In the genomic region with DNA sequence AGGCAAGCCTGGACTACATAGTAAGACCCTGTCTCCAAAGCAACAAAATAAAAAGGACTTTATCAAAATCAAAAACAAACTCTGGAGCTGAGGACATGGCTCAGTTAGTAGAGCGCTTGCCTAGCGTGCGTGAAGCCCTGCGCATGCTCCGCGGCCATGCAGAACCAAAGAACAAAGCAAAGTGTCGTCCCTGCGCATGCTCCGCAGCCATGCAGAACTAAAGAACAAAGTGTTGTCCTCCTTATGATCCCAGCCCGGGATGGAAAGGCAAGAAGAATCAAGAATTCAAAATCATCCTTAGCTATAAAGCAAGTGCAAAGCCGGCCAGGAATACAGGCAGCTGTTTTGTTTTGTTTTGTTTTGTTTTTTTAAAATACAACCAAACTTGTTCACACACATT, we compare ENCODE assay signal across 18 mouse cellular contexts. TPM values are rescaled to one million over a fixed set of nuclear protein-coding genes. Genes with fewer than 3 reads are reported as not detected.
A peak's percentile ranks its signal among the peaks of the same experiment; 100 is the strongest.
DNase-seq lines count a peak whose midpoint lies in the region; ATAC-seq and TF ChIP-seq lines count a peak whose summit lies in the region.
"Had no signal": no experiment of that assay in that cellular context is flagged by ENCODE, and none has a peak within 500 bp of the region (broad histone marks: within the 10 kb centered on the region; RNA-seq: fewer than 3 reads in every experiment).

No protein-coding gene starts in this region.

- peak; percentile 24 for DNase-seq in kidney, adult 2 months
- DNase-seq in kidney, adult 11 months, result no peak
- DNase-seq in ZHBTc4 (ENCODE audit: low read depth, low spot score), result peak; percentile 72
- peak; percentile 41 for DNase-seq in midbrain, postnatal 0 days (ENCODE audit: low spot score)
- DNase-seq in stomach, postnatal 0 days (ENCODE audit: low spot score), result no peak
- DNase-seq in thymus, postnatal 14 days, result no peak
- DNase-seq: adrenal gland, postnatal 25 days; cerebellum, postnatal 10 days; gastrocnemius, postnatal 14 days; heart, postnatal 14 days had no signal

- no peak for ATAC-seq in intestine, embryonic 16.5 days
- no peak for ATAC-seq in midbrain, postnatal 0 days (ENCODE audit: low FRiP score)
- ATAC-seq in stomach, postnatal 0 days (ENCODE audit: low FRiP score, low TSS enrichment), result no peak
- no peak for ATAC-seq in liver, embryonic 12.5 days
- ATAC-seq: activated CD4-positive, CD25-positive, alpha-beta regulatory T cell, adult 4 months had no signal

- no peak overlapping the region for H3K4me3 ChIP-seq in kidney, adult 2 months (ENCODE audit: insufficient read depth, low read depth, low read length)
- no peak overlapping the region for H3K4me3 ChIP-seq in intestine, embryonic 16.5 days (ENCODE audit: low read length)
- no peak overlapping the region for H3K4me3 ChIP-seq in midbrain, postnatal 0 days (ENCODE audit: low read depth, low read length)
- no peak overlapping the region for H3K4me3 ChIP-seq in stomach, postnatal 0 days (ENCODE audit: low read depth, low read length)
- H3K4me3 ChIP-seq in liver, embryonic 12.5 days, result no peak overlapping the region
- H3K4me3 ChIP-seq: embryonic facial prominence, embryonic 12.5 days; layer of hippocampus, adult 2 months; limb, embryonic 13.5 days; neural tube, embryonic 13.5 days; stomach, embryonic 15.5 days had no signal

- TF ChIP-seq POLR2A in kidney, adult 2 months (IDR thresholded peaks at IDR 0.05; ENCODE audit: low read depth, low read length), result no peak

- no peak overlapping the region for H3K9ac ChIP-seq in intestine, embryonic 16.5 days (ENCODE audit: low read depth, low read length)
- H3K9ac ChIP-seq in midbrain, postnatal 0 days (replicated peaks; ENCODE audit: low read length, poor library complexity, severe bottlenecking), result no peak overlapping the region
- no peak overlapping the region for H3K9ac ChIP-seq in stomach, postnatal 0 days (ENCODE audit: low read length)
- H3K9ac ChIP-seq in liver, embryonic 12.5 days, result no peak overlapping the region
- H3K9ac ChIP-seq: embryonic facial prominence, embryonic 12.5 days; limb, embryonic 13.5 days; neural tube, embryonic 13.5 days; stomach, embryonic 15.5 days had no signal

- no peak overlapping the region for H3K4me2 ChIP-seq in intestine, embryonic 16.5 days (ENCODE audit: low read depth, low read length)
- H3K4me2 ChIP-seq in midbrain, postnatal 0 days (ENCODE audit: low read depth, low read length, poor library complexity, severe bottlenecking), result no peak overlapping the region
- no peak overlapping the region for H3K4me2 ChIP-seq in stomach, postnatal 0 days (replicated peaks; ENCODE audit: low read depth)
- H3K4me2 ChIP-seq in liver, embryonic 12.5 days, result no peak overlapping the region
- H3K4me2 ChIP-seq: embryonic facial prominence, embryonic 12.5 days; limb, embryonic 13.5 days; neural tube, embryonic 13.5 days; stomach, embryonic 15.5 days had no signal

- H3K4me1 ChIP-seq in kidney, adult 2 months (ENCODE audit: control insufficient read depth, insufficient read depth, low read length), result no peaks in the 10 kb centered on the region
- H3K4me1 ChIP-seq in intestine, embryonic 16.5 days (ENCODE audit: control insufficient read depth, insufficient read depth, low read length), result peaks cover 9% of the 10 kb centered on the region; the same call in 1 of the 2 replicates
- H3K4me1 ChIP-seq in midbrain, postnatal 0 days (ENCODE audit: insufficient read depth, low read length), result no peaks in the 10 kb centered on the region; the same call in 1 of the 2 replicates
- no peaks in the 10 kb centered on the region for H3K4me1 ChIP-seq in stomach, postnatal 0 days (replicated peaks; ENCODE audit: control insufficient read depth, insufficient read depth)
- peaks cover 58% of the 10 kb centered on the region for H3K4me1 ChIP-seq in liver, embryonic 12.5 days
- H3K4me1 ChIP-seq: limb, embryonic 13.5 days had no signal

- no peaks in the 10 kb centered on the region for H3K9me3 ChIP-seq in intestine, embryonic 16.5 days (ENCODE audit: control insufficient read depth, low read length)
- no peaks in the 10 kb centered on the region for H3K9me3 ChIP-seq in midbrain, postnatal 0 days (ENCODE audit: low read length)
- H3K9me3 ChIP-seq in stomach, postnatal 0 days (ENCODE audit: control insufficient read depth, low read length), result no peaks in the 10 kb centered on the region
- no peaks in the 10 kb centered on the region for H3K9me3 ChIP-seq in liver, embryonic 12.5 days (replicated peaks)
- H3K9me3 ChIP-seq: embryonic facial prominence, embryonic 12.5 days; limb, embryonic 13.5 days; neural tube, embryonic 13.5 days; stomach, embryonic 15.5 days had no signal

- H3K36me3 ChIP-seq in kidney, adult 2 months (ENCODE audit: control insufficient read depth, insufficient read depth, low read length), result no peaks in the 10 kb centered on the region
- no peaks in the 10 kb centered on the region for H3K36me3 ChIP-seq in intestine, embryonic 16.5 days (ENCODE audit: control insufficient read depth, insufficient read depth, low read length)
- H3K36me3 ChIP-seq in midbrain, postnatal 0 days (ENCODE audit: insufficient read depth, low read length), result no peaks in the 10 kb centered on the region
- peaks cover 5% of the 10 kb centered on the region; the same call in 1 of the 2 replicates for H3K36me3 ChIP-seq in stomach, postnatal 0 days (ENCODE audit: control insufficient read depth, insufficient read depth, low read length)
- H3K36me3 ChIP-seq in liver, embryonic 12.5 days, result peaks cover 14% of the 10 kb centered on the region
- H3K36me3 ChIP-seq: stomach, embryonic 15.5 days had no signal

- no peak for TF ChIP-seq CTCF in kidney, adult 2 months (conservative IDR thresholded peaks at IDR 0.05; ENCODE audit: insufficient read depth, insufficient read length, low read depth, low read length)
- TF ChIP-seq CTCF in midbrain, postnatal 0 days (IDR thresholded peaks at IDR 0.05), result no peak
- TF ChIP-seq CTCF in stomach, postnatal 0 days (IDR thresholded peaks at IDR 0.05; ENCODE audit: low read depth), result no peak

- H3K27ac ChIP-seq in kidney, adult 2 months (ENCODE audit: insufficient read depth, low read depth, low read length), result no peak overlapping the region
- peak overlapping the region; percentile 77 for H3K27ac ChIP-seq in intestine, embryonic 16.5 days (ENCODE audit: low read length)
- H3K27ac ChIP-seq in midbrain, postnatal 0 days (ENCODE audit: low read depth, low read length), result no peak overlapping the region
- H3K27ac ChIP-seq in stomach, postnatal 0 days (replicated peaks), result no peak overlapping the region
- no peak overlapping the region for H3K27ac ChIP-seq in liver, embryonic 12.5 days
- H3K27ac ChIP-seq: embryonic facial prominence, embryonic 12.5 days; layer of hippocampus, adult 2 months; limb, embryonic 13.5 days; neural tube, embryonic 13.5 days; stomach, embryonic 15.5 days had no signal

- TF ChIP-seq EP300 in stomach, postnatal 0 days (optimal IDR thresholded peaks at IDR 0.05), result no peak

- 71% methylated on average over 11 of the region's 11 CpGs for WGBS in kidney, adult 2 months
- 70% methylated on average over 11 of the region's 11 CpGs for WGBS in intestine, embryonic 16.5 days
- 45% methylated on average over 11 of the region's 11 CpGs for WGBS in midbrain, postnatal 0 days
- WGBS in stomach, postnatal 0 days, result 86% methylated on average over 11 of the region's 11 CpGs
- 75% methylated on average over 11 of the region's 11 CpGs for WGBS in liver, embryonic 12.5 days (ENCODE audit: insufficient replicate concordance)

- no peaks in the 10 kb centered on the region for H3K27me3 ChIP-seq in kidney, adult 2 months (replicated peaks; ENCODE audit: control insufficient read depth, insufficient read depth, low read length)
- no peaks in the 10 kb centered on the region for H3K27me3 ChIP-seq in intestine, embryonic 16.5 days (replicated peaks; ENCODE audit: control insufficient read depth, insufficient read depth, low read length)
- no peaks in the 10 kb centered on the region for H3K27me3 ChIP-seq in midbrain, postnatal 0 days (ENCODE audit: insufficient read depth, low read length)
- H3K27me3 ChIP-seq in stomach, postnatal 0 days (ENCODE audit: control insufficient read depth, insufficient read depth, low read length), result no peaks in the 10 kb centered on the region
- H3K27me3 ChIP-seq in liver, embryonic 12.5 days (replicated peaks), result no peaks in the 10 kb centered on the region
- H3K27me3 ChIP-seq: embryonic facial prominence, embryonic 12.5 days; limb, embryonic 13.5 days; neural tube, embryonic 13.5 days; stomach, embryonic 15.5 days had no signal

RNA-seq across cellular contexts. Expression of gene Muc13, which starts 32.8 kb away (rescaled TPM):
- 0.10 and 0.11 TPM in 2 replicates for polyA plus RNA-seq in kidney, adult 2 months (2012; rRNA removed)
- polyA plus RNA-seq in intestine, embryonic 16.5 days (2015; fragmentation: Nextera tagmentation; extraction: Ambion mirVana), result 358 and 407 TPM in 2 replicates
- 0.05 TPM in 1 of 2 replicates, not detected in the other for total RNA-seq in midbrain, postnatal 0 days (2014; rRNA removed)
- not detected in 2 replicates for polyA plus RNA-seq in midbrain, postnatal 0 days (2015; fragmentation: Nextera tagmentation; extraction: Ambion mirVana)
- polyA plus RNA-seq in stomach, postnatal 0 days (2015; fragmentation: Nextera tagmentation; extraction: Ambion mirVana), result 8.7 and 10.6 TPM in 2 replicates
- 5.2 and 5.5 TPM in 2 replicates for polyA plus RNA-seq in liver, embryonic 12.5 days (2016; fragmentation: Nextera tagmentation; extraction: Ambion mirVana)
- total RNA-seq: adrenal gland, postnatal 25 days; gastrocnemius, postnatal 14 days; layer of hippocampus, adult 2 months had no signal
- polyA plus RNA-seq: neural tube, embryonic 13.5 days had no signal

Comparison
In these comparisons a context has a peak if more than half of its experiments do, and no peak if none do; other contexts are left out.
1. DNase-seq: peak in kidney, adult 2 months (single experiment), ZHBTc4 (single experiment) and midbrain, postnatal 0 days (single experiment); none in kidney, adult 11 months (single experiment), stomach, postnatal 0 days (single experiment) and thymus, postnatal 14 days (single experiment).
2. RNA of gene Muc13, which starts 32.8 kb away (polyA plus RNA-seq): 358 to 407 TPM in intestine, embryonic 16.5 days; 8.7 to 10.6 TPM in stomach, postnatal 0 days, 5.2 to 5.5 TPM in liver, embryonic 12.5 days, 0.10 to 0.11 TPM in kidney, adult 2 months and not detected in midbrain, postnatal 0 days; every median in the first group is over 10 times any median in the second.